Mouse (Mus musculus): ENCODE data around the gene Grip2.

DNA sequence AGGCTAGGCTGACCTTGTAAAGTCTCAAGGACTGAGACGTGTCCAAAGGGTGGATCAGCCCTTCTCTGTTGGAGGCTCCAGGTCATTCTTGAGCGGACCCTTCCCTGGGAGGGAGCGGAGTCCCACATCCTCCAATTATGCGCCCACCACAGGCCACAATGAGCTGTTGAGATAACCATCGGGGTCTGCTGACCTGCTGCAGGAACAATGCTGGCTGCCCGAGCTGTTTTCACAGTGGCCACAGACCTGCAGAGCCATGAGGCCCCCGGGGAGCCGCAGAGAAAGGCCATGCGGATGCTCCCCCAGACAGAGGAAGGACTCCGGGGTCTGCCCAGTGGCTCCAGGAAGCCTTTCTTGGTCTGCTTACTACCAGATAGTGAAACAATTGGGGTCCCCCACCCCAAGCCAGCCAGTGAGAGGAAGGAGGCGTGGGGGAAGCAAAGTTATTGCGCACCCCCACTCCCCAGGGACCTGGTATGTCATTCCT is 105.8 kb downstream of the Grip2 start:
- TF ChIP-seq POLR2A (IDR thresholded peaks at IDR 0.05; ENCODE audit: control insufficient read depth, extremely low read depth, insufficient read depth, low read length, poor library complexity), result no peak
- TF ChIP-seq CTCF (IDR thresholded peaks at IDR 0.05; ENCODE audit: borderline replicate concordance, control insufficient read depth, extremely low read depth, insufficient read depth, low read length, poor library complexity), result no peak

Measured in thymus, adult 2 months (tissue).